Mouse (Mus musculus) mesoderm, embryonic 11.5 days (tissue): ENCODE results near the gene Fgfr2.

Experiments used
- DNase-seq: peaks from one replicate; pipeline ENCODE4 v3.0.0-alpha.2; 2012; ENCODE audit warnings: low read depth, low spot score

Fgfr2 gene

GRCm38 (mm10) chr7:130303464-130303863, 2819.7 kb downstream of the Fgfr2 start:
- no peak for DNase-seq

GRCm38 (mm10) chr7:130300606-130301005, 2822.5 kb downstream of the Fgfr2 start:
- DNase-seq: no peak

GRCm38 (mm10) chr7:130298926-130299594, 2824.1 kb downstream of the Fgfr2 start:
- peak; percentile 61 for DNase-seq

- DNase-seq: no peak
These were observed 2832.0 kb downstream of the Fgfr2 start for GRCm38 (mm10) chr7:130291179-130291578.

GRCm38 (mm10) chr7:130289428-130289790, 2833.7 kb downstream of the Fgfr2 start:
- no peak for DNase-seq

- no peak for DNase-seq
These were observed 2834.3 kb downstream of the Fgfr2 start for GRCm38 (mm10) chr7:130288719-130289427.

GRCm38 (mm10) chr7:130288248-130288647, 2834.9 kb downstream of the Fgfr2 start:
- no peak for DNase-seq

GRCm38 (mm10) chr7:130278738-130279705, 2844.1 kb downstream of the Fgfr2 start:
- DNase-seq: no peak

- peak; percentile 86 for DNase-seq
These were observed 2845.0 kb downstream of the Fgfr2 start for GRCm38 (mm10) chr7:130278000-130278737.

GRCm38 (mm10) chr7:130273265-130273664, 2849.9 kb downstream of the Fgfr2 start:
- DNase-seq: peak; percentile 77

GRCm38 (mm10) chr7:130270807-130271206, 2852.3 kb downstream of the Fgfr2 start:
- DNase-seq: no peak

- DNase-seq: peak; percentile 58
These were observed 2853.9 kb downstream of the Fgfr2 start for GRCm38 (mm10) chr7:130269124-130269867.

GRCm38 (mm10) chr7:130267099-130267498, 2856.1 kb downstream of the Fgfr2 start:
- DNase-seq: peak; percentile 68

GRCm38 (mm10) chr7:130266166-130266490, 2857.0 kb downstream of the Fgfr2 start:
- DNase-seq: peak; percentile 92

- no peak for DNase-seq
These were observed 2857.6 kb downstream of the Fgfr2 start for GRCm38 (mm10) chr7:130265319-130266165.

- peak; percentile 67 for DNase-seq
These were observed 2858.4 kb downstream of the Fgfr2 start for GRCm38 (mm10) chr7:130264616-130265318.

- no peak for DNase-seq
These were observed 2859.3 kb downstream of the Fgfr2 start for GRCm38 (mm10) chr7:130263799-130264351.

GRCm38 (mm10) chr7:130263233-130263594, 2859.9 kb downstream of the Fgfr2 start:
- DNase-seq: no peak
